Mouse (Mus musculus): ENCODE measurements at regions not wholly inside any gene's neighbourhood (a gene's known extent, or its start where the extent isn't known, plus 50 kb on each side); places are given as distances from the start of the nearest gene placed in this dataset.

GRCm38 (mm10) chr14:120142281-120142680, 100.0 kb upstream of the Oxgr1 start:
- TF ChIP-seq CTCF (IDR thresholded peaks at IDR 0.05) (no peak), EP300 (IDR thresholded peaks at IDR 0.05) (no peak)
